Mouse (Mus musculus) limb, embryonic 11.5 days (tissue): ENCODE measurements at regions not wholly inside any gene's neighbourhood (a gene's known extent, or its start where the extent isn't known, plus 50 kb on each side); places are given as distances from the start of the nearest gene placed in this dataset.

ENCODE experiments used
- ATAC-seq: fragments of 200-750 bp; cut with Nextera tagmentation; 2 replicates; pipeline ENCODE4 v1.8.0; 2017; ENCODE audit warnings: low read depth; ENCODE audit not compliant: insufficient number of reproducible peaks, low FRiP score, low TSS enrichment
- DNase-seq: peaks from one replicate; pipeline ENCODE4 v3.0.0-alpha.2; 2015; ENCODE audit warnings: low spot score
- H3K27ac ChIP-seq: fragments of 300-500 bp; sonication (generic); replicated peaks from 2 replicates; pipeline ENCODE4 v1.5.1; 2014; ENCODE audit warnings: low read depth, mild to moderate bottlenecking, low read length
- H3K27me3 ChIP-seq: fragments of 300-500 bp; sonication (generic); 2 replicates; pipeline ENCODE4 v1.6.1; 2014; ENCODE audit warnings: mild to moderate bottlenecking, low read length, mixed read lengths; ENCODE audit not compliant: control insufficient read depth, insufficient read depth
- H3K36me3 ChIP-seq: fragments of 300-500 bp; sonication (generic); 2 replicates; pipeline ENCODE4 v1.6.1; 2014; ENCODE audit warnings: mild to moderate bottlenecking, low read length, moderate library complexity, mixed read lengths; ENCODE audit not compliant: control insufficient read depth, insufficient read depth
- H3K4me1 ChIP-seq: fragments of 300-500 bp; sonication (generic); 2 replicates; pipeline ENCODE4 v1.6.1; 2014; ENCODE audit warnings: low read length, mixed read lengths; ENCODE audit not compliant: control insufficient read depth, insufficient read depth
- H3K4me2 ChIP-seq: fragments of 300-500 bp; sonication (generic); 2 replicates; pipeline ENCODE4 v1.6.1; 2014; ENCODE audit warnings: low read depth, mild to moderate bottlenecking, moderate library complexity; ENCODE audit not compliant: severe bottlenecking
- H3K4me3 ChIP-seq: fragments of 300-500 bp; sonication (generic); 2 replicates; pipeline ENCODE4 v1.5.1; 2014; ENCODE audit warnings: low read depth, low read length
- H3K9ac ChIP-seq: fragments of 300-500 bp; sonication (generic); 2 replicates; pipeline ENCODE4 v1.6.1; 2014; ENCODE audit warnings: mild to moderate bottlenecking, low read length
- H3K9me3 ChIP-seq: fragments of 300-500 bp; sonication (generic); 2 replicates; pipeline ENCODE4 v1.6.1; 2016; ENCODE audit warnings: low read length; ENCODE audit not compliant: control insufficient read depth
- WGBS: fragments of 180-500 bp; shearing (Covaris S2); extraction: QIAGEN DNeasy Blood & Tissue Kit; methylation state at CpG from one replicate; pipeline ENCODE4 v1.1.7; 2014; 5-methylcytosine and 5-hydroxymethylcytosine counted together

- Histone ChIP-seq H3K36me3 (no peaks in the 10 kb centered on the region), H3K27ac (no peak overlapping the region), H3K4me2 (no peak overlapping the region), H3K4me1 (no peaks in the 10 kb centered on the region), H3K27me3 (no peaks in the 10 kb centered on the region), H3K4me3 (no peak overlapping the region), H3K9ac (no peak overlapping the region), H3K9me3 (no peaks in the 10 kb centered on the region)
- ATAC-seq (no peak), DNase-seq (no peak)
- 89% methylated on average over 9 of the region's 9 CpGs for WGBS
Observed at GRCm38 (mm10) chr8:115854209-115854900, 146.8 kb upstream of the Maf start.

- WGBS: 67% methylated on average over 1 of the region's 1 CpGs
- no peak for ATAC-seq
Observed at GRCm38 (mm10) chr8:115850552-115850951, 143.0 kb upstream of the Maf start.

GRCm38 (mm10) chr8:115833391-115833790 is 125.8 kb upstream of the Maf start:
- Histone ChIP-seq H3K27ac (no peak overlapping the region), H3K27me3 (no peaks in the 10 kb centered on the region), H3K9ac (no peak overlapping the region), H3K4me2 (no peak overlapping the region), H3K4me3 (no peak overlapping the region), H3K36me3 (no peaks in the 10 kb centered on the region), H3K9me3 (no peaks in the 10 kb centered on the region), H3K4me1 (no peaks in the 10 kb centered on the region)
- no peak for DNase-seq
- ATAC-seq: no peak

More at GRCm38 (mm10) chr8:115850552-115850951, 143.0 kb upstream of the Maf start:
- no peak overlapping the region for H3K9ac ChIP-seq
- H3K27me3 ChIP-seq: no peaks in the 10 kb centered on the region
- H3K36me3 ChIP-seq: no peaks in the 10 kb centered on the region
- H3K4me1 ChIP-seq: no peaks in the 10 kb centered on the region
- H3K9me3 ChIP-seq: no peaks in the 10 kb centered on the region
- no peak overlapping the region for H3K4me2 ChIP-seq
- DNase-seq: no peak
- H3K4me3 ChIP-seq: no peak overlapping the region
- no peak overlapping the region for H3K27ac ChIP-seq

GRCm38 (mm10) chr8:115831675-115832074 is 124.1 kb upstream of the Maf start:
- WGBS: 29% methylated on average over 1 of the region's 1 CpGs

GRCm38 (mm10) chr8:115830012-115830662 is 122.5 kb upstream of the Maf start:
- Histone ChIP-seq H3K27me3 (no peaks in the 10 kb centered on the region), H3K36me3 (no peaks in the 10 kb centered on the region), H3K9me3 (no peaks in the 10 kb centered on the region), H3K4me1 (no peaks in the 10 kb centered on the region), H3K27ac (no peak overlapping the region), H3K9ac (no peak overlapping the region), H3K4me2 (no peak overlapping the region), H3K4me3 (no peak overlapping the region)
- no peak for ATAC-seq
- 61% methylated on average over 4 of the region's 4 CpGs for WGBS
- no peak for DNase-seq

More at GRCm38 (mm10) chr8:115831675-115832074, 124.1 kb upstream of the Maf start:
- Histone ChIP-seq H3K4me3 (no peak overlapping the region), H3K9me3 (no peaks in the 10 kb centered on the region), H3K9ac (no peak overlapping the region), H3K4me1 (no peaks in the 10 kb centered on the region), H3K36me3 (no peaks in the 10 kb centered on the region), H3K4me2 (no peak overlapping the region), H3K27me3 (no peaks in the 10 kb centered on the region), H3K27ac (no peak overlapping the region)
- ATAC-seq (no peak), DNase-seq (no peak)

GRCm38 (mm10) chr8:115826516-115826915 is 118.9 kb upstream of the Maf start:
- no peaks in the 10 kb centered on the region for H3K4me1 ChIP-seq
- H3K27me3 ChIP-seq: no peaks in the 10 kb centered on the region
- no peak overlapping the region for H3K9ac ChIP-seq
- DNase-seq: no peak
- no peak overlapping the region for H3K4me2 ChIP-seq
- H3K4me3 ChIP-seq: no peak overlapping the region
- H3K36me3 ChIP-seq: no peaks in the 10 kb centered on the region
- ATAC-seq: no peak
- no peaks in the 10 kb centered on the region for H3K9me3 ChIP-seq
- 76% methylated on average over 3 of the region's 3 CpGs for whole genome bisulfite sequencing
- H3K27ac ChIP-seq: no peak overlapping the region

GRCm38 (mm10) chr8:115825899-115826502 is 118.4 kb upstream of the Maf start:
- no peaks in the 10 kb centered on the region for H3K9me3 ChIP-seq
- no peaks in the 10 kb centered on the region for H3K36me3 ChIP-seq
- WGBS: 76% methylated on average over 5 of the region's 5 CpGs
- no peak overlapping the region for H3K9ac ChIP-seq
- no peak for DNase-seq
- no peaks in the 10 kb centered on the region for H3K27me3 ChIP-seq
- H3K4me3 ChIP-seq: no peak overlapping the region
- no peak overlapping the region for H3K27ac ChIP-seq
- ATAC-seq: no peak
- H3K4me2 ChIP-seq: no peak overlapping the region
- no peaks in the 10 kb centered on the region for H3K4me1 ChIP-seq

- Histone ChIP-seq H3K27ac (no peak overlapping the region), H3K4me3 (no peak overlapping the region), H3K9me3 (no peaks in the 10 kb centered on the region), H3K4me1 (no peaks in the 10 kb centered on the region), H3K36me3 (no peaks in the 10 kb centered on the region), H3K4me2 (no peak overlapping the region), H3K27me3 (no peaks in the 10 kb centered on the region), H3K9ac (no peak overlapping the region)
- no peak for ATAC-seq
- DNase-seq: no peak
- WGBS: 88% methylated on average over 6 of the region's 6 CpGs
Observed at GRCm38 (mm10) chr8:115824478-115824785, 116.8 kb upstream of the Maf start.
